Comparison of ENCODE assay signal across 28 mouse cellular contexts in the genomic region with DNA sequence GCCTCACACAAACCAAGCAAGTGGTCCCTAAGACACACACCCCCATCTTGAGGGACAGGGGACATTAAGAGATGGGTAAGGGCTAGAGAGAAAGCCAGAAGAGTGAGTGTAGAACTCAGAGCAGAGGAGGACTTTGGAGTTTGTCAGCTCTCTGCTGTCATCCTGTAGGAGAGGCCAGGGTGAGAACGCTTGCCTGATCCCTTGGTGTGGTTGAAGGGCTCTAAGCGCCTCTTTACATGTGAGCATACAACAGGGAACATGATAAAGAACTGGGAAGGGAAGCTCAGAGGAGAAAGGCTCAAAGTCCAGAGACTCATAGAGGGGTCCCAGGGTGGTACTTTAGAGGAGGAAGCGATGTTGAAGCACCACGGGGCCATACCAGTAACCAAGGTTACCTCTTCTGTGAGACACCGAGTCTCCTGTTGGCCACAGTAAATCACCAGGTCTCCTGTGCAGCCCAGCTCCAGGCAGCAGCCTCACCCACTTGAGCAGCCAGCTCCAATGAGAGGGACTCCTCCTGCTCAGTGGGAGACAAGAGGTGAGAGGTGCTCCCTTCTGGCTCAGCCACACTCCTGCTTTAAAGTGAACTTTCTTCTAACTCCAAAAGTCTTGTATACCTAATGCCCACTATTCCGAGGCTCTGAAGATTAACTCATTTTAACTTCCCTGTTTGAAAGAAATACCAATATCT. TPM values are rescaled to one million over a fixed set of nuclear protein-coding genes. Genes with fewer than 3 reads are reported as not detected.
DNase-seq lines count a peak whose midpoint lies in the region; ATAC-seq and TF ChIP-seq lines count a peak whose summit lies in the region.
"Had no signal": no experiment of that assay in that cellular context is flagged by ENCODE, and none has a peak within 500 bp of the region (broad histone marks: within the 10 kb centered on the region; RNA-seq: fewer than 3 reads in every experiment).

No protein-coding gene starts in this region.

- H3K36me3 ChIP-seq in kidney, adult 2 months (ENCODE audit: control insufficient read depth, insufficient read depth, low read length), result no peaks in the 10 kb centered on the region
- no peaks in the 10 kb centered on the region for H3K36me3 ChIP-seq in intestine, embryonic 15.5 days
- no peaks in the 10 kb centered on the region for H3K36me3 ChIP-seq in intestine, postnatal 0 days (ENCODE audit: control insufficient read depth, insufficient read depth)
- H3K36me3 ChIP-seq: embryonic facial prominence, embryonic 10.5 days; embryonic facial prominence, embryonic 13.5 days; forebrain, embryonic 12.5 days; forebrain, embryonic 15.5 days; heart, embryonic 12.5 days; heart, embryonic 15.5 days; hindbrain, embryonic 10.5 days had no signal

- WGBS in kidney, adult 2 months, result 55% methylated on average over 6 of the region's 6 CpGs
- WGBS in intestine, embryonic 15.5 days, result 68% methylated on average over 6 of the region's 6 CpGs
- 49% methylated on average over 6 of the region's 6 CpGs for WGBS in intestine, postnatal 0 days

- H3K27me3 ChIP-seq in kidney, adult 2 months (replicated peaks; ENCODE audit: control insufficient read depth, insufficient read depth, low read length), result no peaks in the 10 kb centered on the region
- H3K27me3 ChIP-seq in intestine, embryonic 15.5 days (replicated peaks), result no peaks in the 10 kb centered on the region
- no peaks in the 10 kb centered on the region for H3K27me3 ChIP-seq in intestine, postnatal 0 days (replicated peaks; ENCODE audit: control insufficient read depth, insufficient read depth, low read length)
- H3K27me3 ChIP-seq: embryonic facial prominence, embryonic 13.5 days; forebrain, embryonic 12.5 days; forebrain, embryonic 15.5 days; heart, embryonic 12.5 days; heart, embryonic 15.5 days had no signal

- H3K4me2 ChIP-seq in intestine, embryonic 15.5 days (replicated peaks), result no peak overlapping the region
- H3K4me2 ChIP-seq in intestine, postnatal 0 days (replicated peaks; ENCODE audit: low read depth), result no peak overlapping the region
- H3K4me2 ChIP-seq: embryonic facial prominence, embryonic 13.5 days; forebrain, embryonic 12.5 days; forebrain, embryonic 15.5 days; heart, embryonic 12.5 days; heart, embryonic 15.5 days; hindbrain, embryonic 14.5 days had no signal

- TF ChIP-seq POLR2A in kidney, adult 2 months (IDR thresholded peaks at IDR 0.05; ENCODE audit: low read depth, low read length), result no peak

- H3K27ac ChIP-seq in kidney, adult 2 months (ENCODE audit: insufficient read depth, low read depth, low read length), result 0 out of 2 replicates have a peak overlapping the region, but pooled peaks have one; percentile 3
- H3K27ac ChIP-seq in intestine, embryonic 15.5 days, result no peak overlapping the region
- H3K27ac ChIP-seq in intestine, postnatal 0 days (ENCODE audit: low read depth, low read length), result 0 out of 2 replicates have a peak overlapping the region, but pooled peaks have one; percentile 3
- H3K27ac ChIP-seq: embryonic facial prominence, embryonic 10.5 days; embryonic facial prominence, embryonic 13.5 days; forebrain, embryonic 12.5 days; forebrain, embryonic 15.5 days; heart, embryonic 15.5 days; hindbrain, embryonic 10.5 days; hindbrain, embryonic 14.5 days had no signal

- no peak overlapping the region for H3K9ac ChIP-seq in intestine, embryonic 15.5 days
- no peak overlapping the region for H3K9ac ChIP-seq in intestine, postnatal 0 days (ENCODE audit: low read depth, low read length)
- H3K9ac ChIP-seq: embryonic facial prominence, embryonic 13.5 days; forebrain, embryonic 12.5 days; forebrain, embryonic 15.5 days; heart, embryonic 12.5 days; heart, embryonic 15.5 days; hindbrain, embryonic 14.5 days had no signal

- DNase-seq in kidney, adult 2 months, result peak; percentile 51
- no peak for DNase-seq in kidney, adult 9 months
- peak; percentile 41 for DNase-seq in kidney, postnatal 14 days
- no peak for DNase-seq in kidney, adult 8-10 months
- DNase-seq in heart, adult 9 months (ENCODE audit: low spot score in 2 of 2), result no peak
- DNase-seq: adrenal gland, adult 2 months; adrenal gland, postnatal 14 days; cerebellum, adult 11 months; cerebellum, adult 2 months; cerebellum, adult 9-11 months; cerebellum, postnatal 36 days; embryo, embryonic 11 days; gastrocnemius, postnatal 14 days; heart, adult 11 months; heart, postnatal 10 days; heart, postnatal 36 days had no signal

- no peaks in the 10 kb centered on the region for H3K9me3 ChIP-seq in intestine, embryonic 15.5 days
- H3K9me3 ChIP-seq in intestine, postnatal 0 days (ENCODE audit: control insufficient read depth), result no peaks in the 10 kb centered on the region
- H3K9me3 ChIP-seq: embryonic facial prominence, embryonic 10.5 days; embryonic facial prominence, embryonic 13.5 days; forebrain, embryonic 12.5 days; forebrain, embryonic 15.5 days; heart, embryonic 12.5 days; heart, embryonic 15.5 days; hindbrain, embryonic 10.5 days had no signal

- H3K4me1 ChIP-seq in kidney, adult 2 months (ENCODE audit: control insufficient read depth, insufficient read depth, low read length), result peaks cover 42% of the 10 kb centered on the region
- H3K4me1 ChIP-seq in intestine, embryonic 15.5 days (replicated peaks), result no peaks in the 10 kb centered on the region
- no peaks in the 10 kb centered on the region for H3K4me1 ChIP-seq in intestine, postnatal 0 days (replicated peaks; ENCODE audit: control insufficient read depth, insufficient read depth, low read length)
- H3K4me1 ChIP-seq: embryonic facial prominence, embryonic 13.5 days; forebrain, embryonic 12.5 days; forebrain, embryonic 15.5 days; heart, embryonic 12.5 days had no signal

- no peak overlapping the region for H3K4me3 ChIP-seq in kidney, adult 2 months (ENCODE audit: insufficient read depth, low read depth, low read length)
- H3K4me3 ChIP-seq in intestine, embryonic 15.5 days (replicated peaks), result no peak overlapping the region
- H3K4me3 ChIP-seq in intestine, postnatal 0 days (ENCODE audit: low read depth, low read length), result no peak overlapping the region
- H3K4me3 ChIP-seq: embryonic facial prominence, embryonic 10.5 days; embryonic facial prominence, embryonic 13.5 days; erythroblast, embryonic 14.5 days; forebrain, embryonic 12.5 days; forebrain, embryonic 15.5 days; heart, embryonic 12.5 days; heart, embryonic 15.5 days; hindbrain, embryonic 10.5 days had no signal

- TF ChIP-seq CTCF in kidney, adult 2 months (conservative IDR thresholded peaks at IDR 0.05; ENCODE audit: insufficient read depth, insufficient read length, low read depth, low read length), result no peak
- TF ChIP-seq CTCF in intestine, postnatal 0 days (IDR thresholded peaks at IDR 0.05; ENCODE audit: low read depth), result no peak

- peak; percentile 52; the same call in 1 of the 2 replicates for ATAC-seq in intestine, embryonic 15.5 days
- ATAC-seq in intestine, postnatal 0 days, result peak; percentile 71; the same call in 1 of the 2 replicates
- ATAC-seq: CD4-positive, CD25-positive, alpha-beta regulatory T cell, adult 4 months; forebrain, embryonic 15.5 days had no signal

RNA-seq across cellular contexts. Expression of gene 4933411K16Rik, which starts 4.8 kb away (rescaled TPM):
- 3.6 and 5.1 TPM in 2 replicates for polyA plus RNA-seq in kidney, adult 2 months (2012; rRNA removed)
- polyA plus RNA-seq in intestine, embryonic 15.5 days (2015; fragmentation: Nextera tagmentation; extraction: Ambion mirVana), result not detected in 2 replicates
- 0.08 TPM in 1 of 2 replicates, not detected in the other for polyA plus RNA-seq in intestine, postnatal 0 days (2015; fragmentation: Nextera tagmentation; extraction: Ambion mirVana)
- polyA plus RNA-seq: CD4-positive, CD25-positive, alpha-beta regulatory T cell, adult 4 months; embryonic facial prominence, embryonic 13.5 days; erythroblast, embryonic 14.5 days; forebrain, embryonic 15.5 days; heart, embryonic 12.5 days; heart, embryonic 15.5 days; hindbrain, embryonic 10.5 days; hindbrain, embryonic 14.5 days had no signal

RNA-seq across cellular contexts. Expression of gene Hoga1, which starts 11.5 kb away (rescaled TPM):
- polyA plus RNA-seq in kidney, adult 2 months (2012; rRNA removed), result 167 and 177 TPM in 2 replicates
- polyA plus RNA-seq in intestine, embryonic 15.5 days (2015; fragmentation: Nextera tagmentation; extraction: Ambion mirVana), result 1.6 and 1.7 TPM in 2 replicates
- 16.2 and 17.6 TPM in 2 replicates for polyA plus RNA-seq in intestine, postnatal 0 days (2015; fragmentation: Nextera tagmentation; extraction: Ambion mirVana)
- polyA plus RNA-seq: CD4-positive, CD25-positive, alpha-beta regulatory T cell, adult 4 months; erythroblast, embryonic 14.5 days had no signal

RNA-seq across cellular contexts. Expression of gene Ankrd2, which starts 21.1 kb away (rescaled TPM):
- 0.14 and 2.2 TPM in 2 replicates for polyA plus RNA-seq in kidney, adult 2 months (2012; rRNA removed)
- 0.18 TPM in 1 of 2 replicates, not detected in the other for polyA plus RNA-seq in intestine, embryonic 15.5 days (2015; fragmentation: Nextera tagmentation; extraction: Ambion mirVana)
- polyA plus RNA-seq in intestine, postnatal 0 days (2015; fragmentation: Nextera tagmentation; extraction: Ambion mirVana), result 0.42 TPM in 1 of 2 replicates, not detected in the other
- polyA plus RNA-seq: CD4-positive, CD25-positive, alpha-beta regulatory T cell, adult 4 months; erythroblast, embryonic 14.5 days; heart, embryonic 12.5 days; heart, embryonic 15.5 days; hindbrain, embryonic 10.5 days had no signal

RNA-seq across cellular contexts. Expression of gene Morn4, which starts 29.3 kb away (rescaled TPM):
- 25.9 and 26.3 TPM in 2 replicates for polyA plus RNA-seq in kidney, adult 2 months (2012; rRNA removed)
- 15.4 and 16.5 TPM in 2 replicates for polyA plus RNA-seq in intestine, embryonic 15.5 days (2015; fragmentation: Nextera tagmentation; extraction: Ambion mirVana)
- polyA plus RNA-seq in intestine, postnatal 0 days (2015; fragmentation: Nextera tagmentation; extraction: Ambion mirVana), result 14.5 and 15.9 TPM in 2 replicates

RNA-seq across cellular contexts. Expression of gene Pi4k2a, which starts 33.4 kb away (rescaled TPM):
- polyA plus RNA-seq in kidney, adult 2 months (2012; rRNA removed), result 41.7 and 45.4 TPM in 2 replicates
- polyA plus RNA-seq in intestine, embryonic 15.5 days (2015; fragmentation: Nextera tagmentation; extraction: Ambion mirVana), result 23.4 and 23.6 TPM in 2 replicates
- polyA plus RNA-seq in intestine, postnatal 0 days (2015; fragmentation: Nextera tagmentation; extraction: Ambion mirVana), result 47.2 and 52.2 TPM in 2 replicates

Comparison
In these comparisons a context has a peak if more than half of its experiments do, and no peak if none do; other contexts are left out.
1. DNase-seq: peak in kidney, adult 2 months (single experiment) and kidney, postnatal 14 days (single experiment); none in kidney, adult 9 months (single experiment), kidney, adult 8-10 months (0 of 2) and heart, adult 9 months (0 of 2).